Mouse (Mus musculus) testis, adult 2 months (tissue): Measurements from ENCODE around the gene Fam78a.

Experiments used
- CTCF ChIP-seq: fragments of 200-500 bp; IDR thresholded peaks from 2 replicates; pipeline ENCODE4 v1.5.1; 2012; ENCODE audit warnings: low read depth, mild to moderate bottlenecking, inconsistent platforms, low read length, moderate library complexity; ENCODE audit not compliant: control insufficient read depth, insufficient read depth, insufficient replicate concordance
- POLR2A ChIP-seq: fragments of 200-500 bp; IDR thresholded peaks from 2 replicates; pipeline ENCODE4 v1.6.1; 2012; ENCODE audit warnings: low read depth, mild to moderate bottlenecking, inconsistent platforms, low read length, moderate library complexity; ENCODE audit not compliant: control insufficient read depth

- TF ChIP-seq POLR2A = no peak
- TF ChIP-seq CTCF = no peak
Measured at GRCm38 (mm10) chr2:32121785-32122184, 37.1 kb upstream of the Fam78a start.
